Mouse (Mus musculus): ENCODE measurements around the gene Fam168a.

Gene Fam168a

GRCm38 (mm10) chr7:100706143-100706841, at the start of gene Fam168a:
Gene Fam168a, plus strand, starts transcription at chr7:100706635.
- no peaks in the 10 kb centered on the region for H3K36me3 ChIP-seq (ENCODE audit: insufficient read depth, low read length)
- H3K27me3 ChIP-seq (ENCODE audit: insufficient read depth, low read length), result no peaks in the 10 kb centered on the region
- no peaks in the 10 kb centered on the region for H3K9me3 ChIP-seq (ENCODE audit: low read length)
- peak within 1 kb of the TSS; percentile 97 for H3K4me3 ChIP-seq (replicated peaks; ENCODE audit: low read length)
- no peak for TF ChIP-seq CTCF (conservative IDR thresholded peaks at IDR 0.05; ENCODE audit: low read length)
- no peak for TF ChIP-seq NANOG (IDR thresholded peaks at IDR 0.05; ENCODE audit: borderline replicate concordance, low read length)
- TF ChIP-seq POU5F1 (IDR thresholded peaks at IDR 0.05; ENCODE audit: borderline replicate concordance, low read length), result no peak
- peaks cover 70% of the 10 kb centered on the region for H3K4me1 ChIP-seq (replicated peaks; ENCODE audit: low read depth, low read length)

GRCm38 (mm10) chr7:100656739-100657138, 49.7 kb upstream of the Fam168a start:
- H3K4me1 ChIP-seq (replicated peaks; ENCODE audit: low read depth, low read length), result peaks cover 55% of the 10 kb centered on the region
- H3K9me3 ChIP-seq (ENCODE audit: low read length), result no peaks in the 10 kb centered on the region
- no peaks in the 10 kb centered on the region for H3K36me3 ChIP-seq (ENCODE audit: insufficient read depth, low read length)
- TF ChIP-seq CTCF (conservative IDR thresholded peaks at IDR 0.05; ENCODE audit: low read length), result no peak
- TF ChIP-seq POU5F1 (IDR thresholded peaks at IDR 0.05; ENCODE audit: borderline replicate concordance, low read length), result no peak
- TF ChIP-seq NANOG (IDR thresholded peaks at IDR 0.05; ENCODE audit: borderline replicate concordance, low read length), result no peak
- no peaks in the 10 kb centered on the region for H3K27me3 ChIP-seq (ENCODE audit: insufficient read depth, low read length)
- no peak overlapping the region for H3K4me3 ChIP-seq (replicated peaks; ENCODE audit: low read length)

GRCm38 (mm10) chr7:100658093-100658578, 48.3 kb upstream of the Fam168a start:
- Histone ChIP-seq H3K4me1 (replicated peaks; ENCODE audit: low read depth, low read length) (peaks cover 62% of the 10 kb centered on the region), H3K27me3 (ENCODE audit: insufficient read depth, low read length) (no peaks in the 10 kb centered on the region), H3K36me3 (ENCODE audit: insufficient read depth, low read length) (no peaks in the 10 kb centered on the region), H3K4me3 (replicated peaks; ENCODE audit: low read length) (peak overlapping the region; percentile 61), H3K9me3 (ENCODE audit: low read length) (no peaks in the 10 kb centered on the region)
- TF ChIP-seq CTCF (conservative IDR thresholded peaks at IDR 0.05; ENCODE audit: low read length) (no peak), POU5F1 (IDR thresholded peaks at IDR 0.05; ENCODE audit: borderline replicate concordance, low read length) (no peak), NANOG (IDR thresholded peaks at IDR 0.05; ENCODE audit: borderline replicate concordance, low read length) (no peak)

- Histone ChIP-seq H3K9me3 (ENCODE audit: low read length) (no peaks in the 10 kb centered on the region), H3K27me3 (ENCODE audit: insufficient read depth, low read length) (no peaks in the 10 kb centered on the region), H3K36me3 (ENCODE audit: insufficient read depth, low read length) (no peaks in the 10 kb centered on the region), H3K4me1 (replicated peaks; ENCODE audit: low read depth, low read length) (peaks cover 54% of the 10 kb centered on the region), H3K4me3 (replicated peaks; ENCODE audit: low read length) (peak overlapping the region; percentile 39; the same call in 1 of the 2 replicates)
- no peak for TF ChIP-seq POU5F1 (IDR thresholded peaks at IDR 0.05; ENCODE audit: borderline replicate concordance, low read length)
Measured at GRCm38 (mm10) chr7:100661264-100661663, 45.2 kb upstream of the Fam168a start.

GRCm38 (mm10) chr7:100662231-100662630, 44.2 kb upstream of the Fam168a start, which contains the start of gene Plekhb1:
Gene Plekhb1, minus strand, starts transcription at chr7:100662414.
- no peaks in the 10 kb centered on the region for H3K27me3 ChIP-seq (ENCODE audit: insufficient read depth, low read length)
- H3K9me3 ChIP-seq (ENCODE audit: low read length), result no peaks in the 10 kb centered on the region
- peak within 1 kb of the TSS; percentile 39; the same call in 1 of the 2 replicates for H3K4me3 ChIP-seq (replicated peaks; ENCODE audit: low read length)
- peaks cover 44% of the 10 kb centered on the region for H3K4me1 ChIP-seq (replicated peaks; ENCODE audit: low read depth, low read length)
- H3K36me3 ChIP-seq (ENCODE audit: insufficient read depth, low read length), result no peaks in the 10 kb centered on the region
- TF ChIP-seq CTCF (conservative IDR thresholded peaks at IDR 0.05; ENCODE audit: low read length) (no peak), POU5F1 (IDR thresholded peaks at IDR 0.05; ENCODE audit: borderline replicate concordance, low read length) (no peak), NANOG (IDR thresholded peaks at IDR 0.05; ENCODE audit: borderline replicate concordance, low read length) (no peak)

- Histone ChIP-seq H3K36me3 (ENCODE audit: insufficient read depth, low read length) (no peaks in the 10 kb centered on the region), H3K4me3 (replicated peaks; ENCODE audit: low read length) (no peak overlapping the region; the same call in 1 of the 2 replicates), H3K4me1 (replicated peaks; ENCODE audit: low read depth, low read length) (peaks cover 36% of the 10 kb centered on the region), H3K9me3 (ENCODE audit: low read length) (no peaks in the 10 kb centered on the region), H3K27me3 (ENCODE audit: insufficient read depth, low read length) (no peaks in the 10 kb centered on the region)
- no peak for TF ChIP-seq POU5F1 (IDR thresholded peaks at IDR 0.05; ENCODE audit: borderline replicate concordance, low read length)
- TF ChIP-seq CTCF (conservative IDR thresholded peaks at IDR 0.05; ENCODE audit: low read length), result peak; percentile 99
- TF ChIP-seq NANOG (IDR thresholded peaks at IDR 0.05; ENCODE audit: borderline replicate concordance, low read length), result no peak
Measured at GRCm38 (mm10) chr7:100663190-100663589, 43.2 kb upstream of the Fam168a start.

- H3K27me3 ChIP-seq (ENCODE audit: insufficient read depth, low read length), result no peaks in the 10 kb centered on the region
- H3K36me3 ChIP-seq (ENCODE audit: insufficient read depth, low read length), result no peaks in the 10 kb centered on the region
- peaks cover 30% of the 10 kb centered on the region for H3K4me1 ChIP-seq (replicated peaks; ENCODE audit: low read depth, low read length)
- H3K9me3 ChIP-seq (ENCODE audit: low read length), result no peaks in the 10 kb centered on the region
- TF ChIP-seq CTCF (conservative IDR thresholded peaks at IDR 0.05; ENCODE audit: low read length) (no peak), NANOG (IDR thresholded peaks at IDR 0.05; ENCODE audit: borderline replicate concordance, low read length) (no peak), POU5F1 (IDR thresholded peaks at IDR 0.05; ENCODE audit: borderline replicate concordance, low read length) (no peak)
- H3K4me3 ChIP-seq (replicated peaks; ENCODE audit: low read length), result peak overlapping the region; percentile 32; the same call in 1 of the 2 replicates
Measured at GRCm38 (mm10) chr7:100663729-100664304, 42.6 kb upstream of the Fam168a start.

GRCm38 (mm10) chr7:100670646-100671045, 35.8 kb upstream of the Fam168a start:
- Histone ChIP-seq H3K4me1 (replicated peaks; ENCODE audit: low read depth, low read length) (peaks cover 36% of the 10 kb centered on the region), H3K36me3 (ENCODE audit: insufficient read depth, low read length) (no peaks in the 10 kb centered on the region), H3K9me3 (ENCODE audit: low read length) (no peaks in the 10 kb centered on the region), H3K4me3 (replicated peaks; ENCODE audit: low read length) (no peak overlapping the region), H3K27me3 (ENCODE audit: insufficient read depth, low read length) (no peaks in the 10 kb centered on the region)
- TF ChIP-seq POU5F1 (IDR thresholded peaks at IDR 0.05; ENCODE audit: borderline replicate concordance, low read length) (no peak), NANOG (IDR thresholded peaks at IDR 0.05; ENCODE audit: borderline replicate concordance, low read length) (no peak), CTCF (conservative IDR thresholded peaks at IDR 0.05; ENCODE audit: low read length) (no peak)

All from E14TG2a.4 (cell line).